In genomic region chr11:53671414-53671813, GRCm38 (mm10) we compare ENCODE assay signal across 46 mouse cellular contexts. TPM values are rescaled to one million over a fixed set of nuclear protein-coding genes. Genes with fewer than 3 reads are reported as not detected.
"Had no signal": no experiment of that assay in that cellular context is flagged by ENCODE, and none has a peak within 500 bp of the region (broad histone marks: within the 10 kb centered on the region; RNA-seq: fewer than 3 reads in every experiment).

No protein-coding gene starts in this region.

- H3K9me3 ChIP-seq: limb, embryonic 10.5 days; limb, embryonic 12.5 days; limb, embryonic 13.5 days; limb, embryonic 15.5 days; liver, embryonic 13.5 days; liver, embryonic 15.5 days; lung, embryonic 15.5 days; megakaryocyte, embryonic 14.5 days; midbrain, embryonic 10.5 days; midbrain, embryonic 12.5 days; midbrain, embryonic 13.5 days; midbrain, embryonic 15.5 days; neural tube, embryonic 12.5 days had no signal

- H3K4me3 ChIP-seq: limb, embryonic 10.5 days; limb, embryonic 12.5 days; limb, embryonic 13.5 days; limb, embryonic 15.5 days; liver, embryonic 13.5 days; liver, embryonic 15.5 days; lung, embryonic 15.5 days; megakaryocyte, embryonic 14.5 days; midbrain, embryonic 10.5 days; midbrain, embryonic 12.5 days; midbrain, embryonic 13.5 days; midbrain, embryonic 15.5 days; myocyte; neural tube, embryonic 12.5 days had no signal

- H3K36me3 ChIP-seq: midbrain, embryonic 15.5 days had no signal

- H3K4me2 ChIP-seq: limb, embryonic 12.5 days; limb, embryonic 13.5 days; limb, embryonic 15.5 days; liver, embryonic 11.5 days; liver, embryonic 13.5 days; liver, embryonic 15.5 days; lung, embryonic 14.5 days; lung, embryonic 15.5 days; midbrain, embryonic 11.5 days; midbrain, embryonic 12.5 days; midbrain, embryonic 13.5 days; midbrain, embryonic 15.5 days; neural tube, embryonic 12.5 days had no signal

- H3K4me1 ChIP-seq: limb, embryonic 10.5 days; limb, embryonic 12.5 days; limb, embryonic 13.5 days; limb, embryonic 15.5 days; liver, embryonic 13.5 days; liver, embryonic 15.5 days; lung, embryonic 15.5 days; midbrain, embryonic 10.5 days; midbrain, embryonic 12.5 days; midbrain, embryonic 13.5 days; midbrain, embryonic 15.5 days; neural tube, embryonic 12.5 days had no signal

- ATAC-seq: liver, postnatal 0 days; lung, postnatal 0 days; midbrain, embryonic 13.5 days; midbrain, embryonic 15.5 days; midbrain, embryonic 16.5 days had no signal

- H3K9ac ChIP-seq: limb, embryonic 12.5 days; limb, embryonic 13.5 days; limb, embryonic 15.5 days; liver, embryonic 13.5 days; liver, embryonic 14.5 days; liver, embryonic 15.5 days; liver, postnatal 0 days; lung, embryonic 14.5 days; lung, embryonic 15.5 days; midbrain, embryonic 12.5 days; midbrain, embryonic 13.5 days; midbrain, embryonic 15.5 days; neural tube, embryonic 12.5 days had no signal

- DNase-seq: left cerebral cortex, postnatal 4 days; liver; liver, embryonic 13.5 days; liver, postnatal 0 days; lung, adult 18-20 months; lung, adult 2 months; lung, embryonic 14.5 days; lung, postnatal 10 days; lung, postnatal 14 days; lung, postnatal 36 days; lung, postnatal 4 days; midbrain, embryonic 14.5 days had no signal

- H3K27me3 ChIP-seq: limb, embryonic 12.5 days; limb, embryonic 13.5 days; limb, embryonic 15.5 days; liver, embryonic 13.5 days; liver, embryonic 15.5 days; lung, embryonic 15.5 days; megakaryocyte, embryonic 14.5 days; midbrain, embryonic 12.5 days; midbrain, embryonic 13.5 days; midbrain, embryonic 15.5 days; neural tube, embryonic 12.5 days had no signal

- H3K27ac ChIP-seq: limb, embryonic 10.5 days; limb, embryonic 12.5 days; limb, embryonic 13.5 days; limb, embryonic 15.5 days; liver, embryonic 13.5 days; liver, embryonic 14.5 days; liver, embryonic 15.5 days; lung, embryonic 15.5 days; macrophage; midbrain, embryonic 10.5 days; midbrain, embryonic 12.5 days; midbrain, embryonic 13.5 days; midbrain, embryonic 15.5 days; neural tube, embryonic 12.5 days had no signal

RNA-seq across cellular contexts. Expression of gene Il13, which starts 36.9 kb away (rescaled TPM):
- total RNA-seq: left cerebral cortex, postnatal 10 days; left cerebral cortex, postnatal 14 days; left cerebral cortex, postnatal 25 days; left cerebral cortex, postnatal 36 days; left cerebral cortex, postnatal 4 days; liver, adult 2 months; megakaryocyte progenitor cell, adult 5-6 weeks; megakaryocyte-erythroid progenitor cell, adult 5-6 weeks; midbrain, postnatal 0 days had no signal
- polyA plus RNA-seq: limb, embryonic 10.5 days; limb, embryonic 11.5 days; limb, embryonic 12.5 days; limb, embryonic 15.5 days; liver, adult 2 months; liver, embryonic 11.5 days; liver, embryonic 13.5 days; liver, embryonic 15.5 days; liver, embryonic 16.5 days; liver, postnatal 0 days; lung, adult 2 months; lung, embryonic 14.5 days; lung, embryonic 16.5 days; lung, postnatal 0 days; macrophage; midbrain, embryonic 10.5 days; midbrain, embryonic 11.5 days; midbrain, embryonic 12.5 days; midbrain, embryonic 13.5 days; midbrain, embryonic 14.5 days; midbrain, embryonic 15.5 days; midbrain, embryonic 16.5 days; midbrain, postnatal 0 days; myocyte; neural tube, embryonic 11.5 days; neural tube, embryonic 12.5 days had no signal

RNA-seq across cellular contexts. Expression of gene Il5, which starts 49.2 kb away (rescaled TPM):
- total RNA-seq: left cerebral cortex, postnatal 14 days; left cerebral cortex, postnatal 25 days; left cerebral cortex, postnatal 36 days; left cerebral cortex, postnatal 4 days; megakaryocyte progenitor cell, adult 5-6 weeks; megakaryocyte, adult 5-6 weeks; megakaryocyte-erythroid progenitor cell, adult 5-6 weeks; midbrain, postnatal 0 days; monocyte, adult 5-6 weeks had no signal
- polyA plus RNA-seq: limb, embryonic 10.5 days; limb, embryonic 12.5 days; limb, embryonic 13.5 days; limb, embryonic 14.5 days; limb, embryonic 15.5 days; liver, adult 2 months; liver, embryonic 11.5 days; liver, embryonic 13.5 days; liver, embryonic 14.5 days; liver, embryonic 15.5 days; liver, embryonic 16.5 days; liver, postnatal 0 days; lung, embryonic 14.5 days; lung, embryonic 16.5 days; lung, postnatal 0 days; macrophage; midbrain, embryonic 10.5 days; midbrain, embryonic 11.5 days; midbrain, embryonic 12.5 days; midbrain, embryonic 13.5 days; midbrain, embryonic 14.5 days; midbrain, embryonic 15.5 days; midbrain, embryonic 16.5 days; myocyte; neural tube, embryonic 11.5 days; neural tube, embryonic 12.5 days had no signal

RNA-seq across cellular contexts. Expression of gene Il4, which starts 52.9 kb away (rescaled TPM):
- total RNA-seq: left cerebral cortex, postnatal 10 days; left cerebral cortex, postnatal 14 days; left cerebral cortex, postnatal 25 days; left cerebral cortex, postnatal 36 days; left cerebral cortex, postnatal 4 days; liver, adult 2 months; megakaryocyte progenitor cell, adult 5-6 weeks; midbrain, postnatal 0 days had no signal
- polyA plus RNA-seq: lung, adult 2 months had no signal
